Mouse (Mus musculus) liver, adult 2 months (tissue): ENCODE data around the gene Eif1ad.

Source experiments
- CTCF ChIP-seq: fragments of 200-500 bp; IDR thresholded peaks from 2 replicates; pipeline ENCODE4 v1.5.1; 2011; ENCODE audit warnings: low read depth, low read length, control low read depth
- POLR2A ChIP-seq: fragments of 200-500 bp; IDR thresholded peaks from 2 replicates; pipeline ENCODE4 v1.6.1; 2011; ENCODE audit warnings: low read length, control low read depth; ENCODE audit not compliant: insufficient read depth; ENCODE audit errors: extremely low read depth

DNA sequence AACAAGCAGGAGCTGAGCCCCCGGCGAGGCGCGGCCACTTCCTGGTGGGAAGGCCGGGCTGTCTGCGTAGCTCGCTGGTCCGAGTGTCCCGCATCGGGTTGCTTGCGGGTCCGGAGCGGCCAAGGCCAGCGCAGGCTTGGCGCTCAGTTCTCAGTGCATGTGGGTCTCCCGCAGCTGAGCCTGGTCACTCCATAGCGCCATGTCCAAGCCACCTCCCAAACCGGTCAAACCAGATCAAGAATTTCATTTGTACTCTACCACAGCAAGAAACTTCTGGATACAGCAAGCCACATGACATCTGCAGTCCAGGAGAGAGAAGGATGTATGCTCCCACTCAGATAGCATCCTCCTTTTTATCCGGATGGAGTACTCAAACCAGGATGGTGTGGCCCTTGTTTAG lies 38.6 kb upstream of the Eif1ad start:
- TF ChIP-seq POLR2A (no peak), CTCF (no peak)
